Mouse (Mus musculus): ENCODE data around the gene Izumo1. TPM values are rescaled to one million over a fixed set of nuclear protein-coding genes. Genes with fewer than 3 reads are reported as not detected.

The Izumo1 gene
- polyA plus RNA-seq, 2 experiments = 0.43 TPM; not detected in 1

- H3K9ac ChIP-seq (ENCODE audit: low read depth, low read length, severe bottlenecking) = no peak overlapping the region
- peaks cover 13% of the 10 kb centered on the region for H3K4me1 ChIP-seq (ENCODE audit: control insufficient read depth, insufficient read depth, low read length)
- no peak for TF ChIP-seq POLR2A (IDR thresholded peaks at IDR 0.05; ENCODE audit: borderline replicate concordance, extremely low read depth, insufficient read depth, insufficient read length)
- no peak for ATAC-seq (ENCODE audit: low FRiP score, low read depth)
- H3K4me3 ChIP-seq (replicated peaks; ENCODE audit: low read length) = no peak overlapping the region
- H3K9me3 ChIP-seq (ENCODE audit: control insufficient read depth, low read length) = no peaks in the 10 kb centered on the region
- no peak overlapping the region for H3K4me2 ChIP-seq (replicated peaks; ENCODE audit: low read depth, low read length, severe bottlenecking)
- 90% methylated on average over 11 of the region's 11 CpGs for WGBS
- DNase-seq (ENCODE audit: low spot score) = no peak
- H3K36me3 ChIP-seq (ENCODE audit: control insufficient read depth, insufficient read depth, low read length) = 0 out of 2 replicates have a peak, but pooled peaks cover 7% of the 10 kb centered on the region
- H3K27me3 ChIP-seq (ENCODE audit: control insufficient read depth, insufficient read depth, low read length) = no peaks in the 10 kb centered on the region
- H3K27ac ChIP-seq (replicated peaks; ENCODE audit: low read depth, low read length) = no peak overlapping the region
Measured at GRCm38 (mm10) chr7:45634946-45635681, 13.5 kb downstream of the Izumo1 start.

GRCm38 (mm10) chr7:45635711-45636688 lies 14.4 kb downstream of the Izumo1 start:
- Histone ChIP-seq H3K9ac (ENCODE audit: low read depth, low read length, severe bottlenecking) (no peak overlapping the region), H3K9me3 (ENCODE audit: control insufficient read depth, low read length) (no peaks in the 10 kb centered on the region), H3K36me3 (ENCODE audit: control insufficient read depth, insufficient read depth, low read length) (0 out of 2 replicates have a peak, but pooled peaks cover 7% of the 10 kb centered on the region), H3K27ac (replicated peaks; ENCODE audit: low read depth, low read length) (no peak overlapping the region), H3K4me1 (ENCODE audit: control insufficient read depth, insufficient read depth, low read length) (peaks cover 16% of the 10 kb centered on the region), H3K4me2 (replicated peaks; ENCODE audit: low read depth, low read length, severe bottlenecking) (no peak overlapping the region), H3K27me3 (ENCODE audit: control insufficient read depth, insufficient read depth, low read length) (no peaks in the 10 kb centered on the region), H3K4me3 (replicated peaks; ENCODE audit: low read length) (no peak overlapping the region)
- 81% methylated on average over 15 of the region's 15 CpGs for whole genome bisulfite sequencing
- DNase-seq (ENCODE audit: low spot score) (peak; percentile 41), ATAC-seq (ENCODE audit: low FRiP score, low read depth) (no peak)
- TF ChIP-seq POLR2A (IDR thresholded peaks at IDR 0.05; ENCODE audit: borderline replicate concordance, extremely low read depth, insufficient read depth, insufficient read length) = no peak

GRCm38 (mm10) chr7:45637710-45638109 lies 16.1 kb downstream of the Izumo1 start:
- Histone ChIP-seq H3K36me3 (ENCODE audit: control insufficient read depth, insufficient read depth, low read length) (0 out of 2 replicates have a peak, but pooled peaks cover 7% of the 10 kb centered on the region), H3K9ac (ENCODE audit: low read depth, low read length, severe bottlenecking) (no peak overlapping the region), H3K9me3 (ENCODE audit: control insufficient read depth, low read length) (no peaks in the 10 kb centered on the region), H3K4me1 (ENCODE audit: control insufficient read depth, insufficient read depth, low read length) (peaks cover 27% of the 10 kb centered on the region), H3K4me2 (replicated peaks; ENCODE audit: low read depth, low read length, severe bottlenecking) (no peak overlapping the region), H3K4me3 (replicated peaks; ENCODE audit: low read length) (no peak overlapping the region), H3K27me3 (ENCODE audit: control insufficient read depth, insufficient read depth, low read length) (no peaks in the 10 kb centered on the region), H3K27ac (replicated peaks; ENCODE audit: low read depth, low read length) (no peak overlapping the region)
- 96% methylated on average over 6 of the region's 6 CpGs for WGBS
- TF ChIP-seq POLR2A (IDR thresholded peaks at IDR 0.05; ENCODE audit: borderline replicate concordance, extremely low read depth, insufficient read depth, insufficient read length) = no peak
- DNase-seq (ENCODE audit: low spot score) (no peak), ATAC-seq (ENCODE audit: low FRiP score, low read depth) (no peak)

GRCm38 (mm10) chr7:45638623-45639401 lies 17.2 kb downstream of the Izumo1 start:
- Histone ChIP-seq H3K4me3 (replicated peaks; ENCODE audit: low read length) (peak overlapping the region; percentile 29), H3K27me3 (ENCODE audit: control insufficient read depth, insufficient read depth, low read length) (no peaks in the 10 kb centered on the region), H3K27ac (replicated peaks; ENCODE audit: low read depth, low read length) (no peak overlapping the region), H3K9me3 (ENCODE audit: control insufficient read depth, low read length) (no peaks in the 10 kb centered on the region), H3K4me1 (ENCODE audit: control insufficient read depth, insufficient read depth, low read length) (peaks cover 30% of the 10 kb centered on the region), H3K36me3 (ENCODE audit: control insufficient read depth, insufficient read depth, low read length) (0 out of 2 replicates have a peak, but pooled peaks cover 7% of the 10 kb centered on the region), H3K4me2 (replicated peaks; ENCODE audit: low read depth, low read length, severe bottlenecking) (peak overlapping the region; percentile 52), H3K9ac (ENCODE audit: low read depth, low read length, severe bottlenecking) (peak overlapping the region; percentile 38; the same call in 1 of the 2 replicates)
- 19% methylated on average over 29 of the region's 29 CpGs for WGBS
- DNase-seq (ENCODE audit: low spot score) (peak; percentile 98), ATAC-seq (ENCODE audit: low FRiP score, low read depth) (peak; percentile 85)
- TF ChIP-seq POLR2A (IDR thresholded peaks at IDR 0.05; ENCODE audit: borderline replicate concordance, extremely low read depth, insufficient read depth, insufficient read length) = peak; percentile 67; the same call in 1 of the 2 replicates

Data from limb, embryonic 14.5 days (tissue).